Mouse (Mus musculus) olfactory bulb, adult 2 months (tissue): Measurements from ENCODE around the gene Camkv. TPM values are rescaled to one million over a fixed set of nuclear protein-coding genes. Genes with fewer than 3 reads are reported as not detected.

Source experiments
- H3K27ac ChIP-seq: fragments of 200-500 bp; 2 replicates; pipeline ENCODE4 v1.5.1; 2012; ENCODE audit warnings: low read depth, low read length; ENCODE audit not compliant: insufficient read depth
- H3K4me1 ChIP-seq: fragments of 200-500 bp; 2 replicates; pipeline ENCODE4 v1.6.1; 2012; ENCODE audit warnings: low read length; ENCODE audit not compliant: control insufficient read depth, insufficient read depth
- H3K4me3 ChIP-seq: fragments of 200-500 bp; 2 replicates; pipeline ENCODE4 v1.5.1; 2012; ENCODE audit warnings: mild to moderate bottlenecking, low read depth, low read length, moderate library complexity; ENCODE audit not compliant: insufficient read depth
- CTCF ChIP-seq: fragments of 200-500 bp; IDR thresholded peaks from 2 replicates; pipeline ENCODE4 v1.5.1; 2012; ENCODE audit warnings: low read depth, mild to moderate bottlenecking, low read length, moderate library complexity; ENCODE audit not compliant: insufficient read depth
- POLR2A ChIP-seq: fragments of 200-500 bp; IDR thresholded peaks from 2 replicates; pipeline ENCODE4 v1.6.1; 2012; ENCODE audit warnings: mild to moderate bottlenecking, low read depth, low read length, moderate library complexity; ENCODE audit not compliant: insufficient read depth
- WGBS: fragments of 180-500 bp; shearing (Covaris S2); methylation state at CpG from one replicate; pipeline ENCODE4 v1.1.7; 2018; 5-methylcytosine and 5-hydroxymethylcytosine counted together
- polyA plus RNA-seq: library from polyadenylated mRNA; stranded (reverse); fragments of >200 nt; gene quantifications from 2 replicates; pipeline ENCODE4 v1.2.4, GENCODE M21; 2012; ENCODE audit warnings: low replicate concordance; ENCODE audit not compliant: missing spikeins, insufficient read depth, insufficient read length

Gene Camkv
- polyA plus RNA-seq, 1 experiment = not detected

GRCm38 (mm10) chr9:107968531-107968930 is 33.1 kb downstream of the Camkv start:
- WGBS = 94% methylated on average over 7 of the region's 7 CpGs
- no peak for TF ChIP-seq CTCF
- no peak overlapping the region for H3K4me3 ChIP-seq
- peaks cover under 1% of the 10 kb centered on the region for H3K4me1 ChIP-seq
- H3K27ac ChIP-seq = no peak overlapping the region

- Histone ChIP-seq H3K27ac (no peak overlapping the region), H3K4me3 (no peak overlapping the region), H3K4me1 (no peaks in the 10 kb centered on the region)
- 87% methylated on average over 5 of the region's 5 CpGs for WGBS
- TF ChIP-seq CTCF (no peak), POLR2A (no peak)
Observed at GRCm38 (mm10) chr9:107970311-107970710, 34.8 kb downstream of the Camkv start.

- Histone ChIP-seq H3K27ac (no peak overlapping the region), H3K4me1 (0 out of 2 replicates have a peak, but pooled peaks cover 6% of the 10 kb centered on the region), H3K4me3 (no peak overlapping the region)
- 81% methylated on average over 8 of the region's 8 CpGs for WGBS
- TF ChIP-seq CTCF = no peak
- TF ChIP-seq POLR2A = no peak
Observed at GRCm38 (mm10) chr9:107971690-107972541, 36.4 kb downstream of the Camkv start.

DNA sequence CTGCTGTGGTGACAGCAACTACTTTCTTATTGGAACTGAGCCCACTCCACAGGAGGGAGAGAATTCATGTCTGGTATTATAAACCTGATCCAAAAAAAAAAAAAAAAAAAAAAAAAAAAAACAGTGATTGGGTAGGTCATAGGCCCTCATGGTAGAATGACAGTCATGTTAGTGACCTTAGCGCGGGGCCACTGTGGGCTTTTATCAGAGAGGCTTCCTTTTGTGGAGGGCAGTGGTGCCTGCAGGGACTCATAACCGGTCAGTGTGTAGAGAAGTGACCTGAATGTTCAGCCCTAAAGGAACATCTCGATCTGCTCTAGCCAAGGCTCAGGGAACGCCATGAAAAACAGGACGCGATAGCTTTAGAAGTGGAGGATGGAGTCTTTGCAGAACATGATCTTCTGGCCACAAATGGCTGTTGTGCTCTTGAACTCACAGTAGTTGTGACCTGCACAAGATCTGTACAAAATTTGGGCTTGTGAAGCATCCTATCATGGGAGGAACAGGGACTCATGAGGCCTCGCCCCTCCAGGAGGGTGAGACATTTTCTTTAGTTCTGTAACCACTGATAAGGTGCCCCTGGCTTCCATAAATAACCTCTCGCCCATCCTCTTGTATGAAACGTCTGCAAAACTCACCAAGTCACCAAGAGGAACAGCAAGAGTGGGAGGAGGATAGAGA is 39.2 kb downstream of the Camkv start:
- 87% methylated on average over 10 of the region's 10 CpGs for WGBS
- Histone ChIP-seq H3K4me3 (no peak overlapping the region), H3K4me1 (0 out of 2 replicates have a peak, but pooled peaks cover 6% of the 10 kb centered on the region), H3K27ac (no peak overlapping the region)
- TF ChIP-seq POLR2A (no peak), CTCF (no peak)

GRCm38 (mm10) chr9:107975399-107976386 is 40.2 kb downstream of the Camkv start, which contains the start of gene Uba7:
TSS of gene Uba7 (plus strand) at chr9:107975505.
- peak within 1 kb of the TSS; percentile 6; the same call in 1 of the 2 replicates for H3K4me3 ChIP-seq
- TF ChIP-seq POLR2A (no peak), CTCF (no peak)
- H3K4me1 ChIP-seq = 0 out of 2 replicates have a peak, but pooled peaks cover 6% of the 10 kb centered on the region
- H3K27ac ChIP-seq = no peak within 1 kb of the TSS
- 80% methylated on average over 12 of the region's 12 CpGs for WGBS

DNA sequence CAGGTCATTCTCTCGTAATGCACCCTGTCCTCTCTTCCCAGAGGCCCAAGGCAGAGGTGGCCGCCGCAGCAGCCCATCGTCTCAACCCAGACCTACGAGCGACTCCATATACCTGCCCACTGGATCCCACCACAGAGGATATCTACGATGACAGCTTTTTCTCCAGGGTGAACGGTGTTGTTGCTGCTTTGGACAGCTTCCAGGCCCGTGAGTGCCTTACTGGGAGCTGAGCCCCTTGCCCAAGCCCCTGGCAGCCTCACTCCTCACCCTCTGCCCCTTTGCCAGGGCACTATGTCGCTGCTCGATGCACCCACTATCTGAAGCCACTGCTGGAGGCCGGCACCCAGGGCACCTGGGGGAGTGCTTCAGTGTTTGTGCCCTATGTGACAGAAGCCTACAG is 43.3 kb downstream of the Camkv start:
- no peak overlapping the region for H3K4me3 ChIP-seq
- 93% methylated on average over 12 of the region's 12 CpGs for WGBS
- no peak overlapping the region for H3K27ac ChIP-seq
- peaks cover 31% of the 10 kb centered on the region for H3K4me1 ChIP-seq
- TF ChIP-seq POLR2A (no peak), CTCF (no peak)

- TF ChIP-seq POLR2A = no peak
- TF ChIP-seq CTCF = no peak
- 46% methylated on average over 7 of the region's 7 CpGs for WGBS
- no peak overlapping the region for H3K4me3 ChIP-seq
- peak overlapping the region; percentile 27; the same call in 1 of the 2 replicates for H3K27ac ChIP-seq
- peaks cover 39% of the 10 kb centered on the region for H3K4me1 ChIP-seq
Observed at GRCm38 (mm10) chr9:107981684-107982605, 46.5 kb downstream of the Camkv start.
